Mouse (Mus musculus) heart, adult 8-10 months (tissue): ENCODE data around the gene Tmbim1. TPM values are rescaled to one million over a fixed set of nuclear protein-coding genes. Genes with fewer than 3 reads are reported as not detected.
"Not testable (repeated sequence)": the region's sequence is repeated elsewhere in the genome, so short reads cannot be mapped to it uniquely, and the experiment has no call there.

ENCODE experiments used
- DNase-seq: peaks from one replicate; pipeline ENCODE4 v3.0.0; 2022; ENCODE audit warnings: low spot score
- total RNA-seq, 4 experiments: library from RNA; stranded (reverse); gene quantifications; 2 replicates each; pipeline ENCODE4 v1.2.4; 2022

The Tmbim1 gene
- total RNA-seq, 4 experiments from 2014 or later = 40.4 to 45.1 (median 44.2) TPM

DNA sequence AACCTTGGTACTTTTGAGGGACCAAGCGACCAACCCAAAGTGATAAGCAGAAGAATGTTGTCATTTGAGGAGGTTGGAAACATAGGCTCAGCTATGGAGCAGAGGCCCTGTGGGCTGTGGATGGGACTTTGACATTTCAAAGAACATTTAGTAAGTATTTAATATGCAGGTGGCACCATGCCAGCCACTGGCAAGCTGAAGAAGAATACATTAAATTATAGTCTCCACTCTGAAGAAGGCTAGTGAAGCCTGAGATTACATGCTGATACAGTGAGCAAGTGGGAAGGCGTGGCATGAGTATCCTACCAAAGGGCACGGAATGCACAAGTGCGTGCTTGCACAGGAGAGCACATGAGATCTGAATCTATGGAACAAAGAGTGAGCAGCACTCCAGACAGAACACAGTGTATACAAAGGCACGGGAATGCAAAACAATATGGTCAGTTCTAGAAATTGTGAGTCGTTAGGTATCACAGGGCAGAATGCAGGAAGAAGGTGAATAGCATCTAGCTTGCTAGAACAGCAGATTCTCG lies 24.5 kb upstream of the Tmbim1 start:
- no peak for DNase-seq

DNA sequence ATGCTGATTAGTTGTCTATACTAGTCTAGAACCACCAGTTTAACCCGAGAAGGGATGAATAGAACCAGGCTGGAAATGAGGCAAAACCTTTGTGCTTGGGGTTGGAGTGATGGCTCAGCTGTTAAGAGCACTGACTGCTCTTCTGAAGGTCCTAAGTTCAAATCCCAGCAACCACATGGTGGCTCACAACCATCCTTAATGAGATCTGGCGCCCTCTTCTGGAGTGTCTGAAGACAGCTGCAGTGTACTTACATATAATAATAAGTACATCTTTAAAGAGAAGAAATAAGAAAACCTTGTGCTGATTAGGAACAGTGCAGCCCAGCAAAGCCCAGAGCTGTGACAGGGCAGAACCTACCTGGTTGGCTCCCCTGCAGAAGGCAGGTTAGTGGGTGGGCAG lies 21.5 kb upstream of the Tmbim1 start:
- not testable (repeated sequence) for DNase-seq

DNA sequence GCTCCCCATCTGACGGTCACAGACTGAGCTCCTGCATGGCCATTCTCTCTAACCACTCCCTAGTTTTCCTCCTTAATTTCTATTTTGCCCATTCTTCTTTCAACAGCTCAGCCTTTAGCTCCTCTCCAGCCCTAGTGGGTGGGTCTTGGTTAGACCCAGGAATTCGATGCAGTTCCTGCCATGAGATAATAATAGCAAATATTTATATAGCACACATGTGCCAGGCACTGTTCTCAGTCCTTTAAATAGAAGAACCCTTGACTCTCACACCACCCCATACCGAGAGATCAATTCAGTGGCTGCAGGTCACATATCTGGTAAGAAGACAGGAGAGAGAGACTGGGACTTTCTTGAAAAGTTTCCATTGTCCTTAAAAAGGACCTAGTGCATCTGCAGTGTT lies 16.0 kb upstream of the Tmbim1 start:
- no peak for DNase-seq

DNA sequence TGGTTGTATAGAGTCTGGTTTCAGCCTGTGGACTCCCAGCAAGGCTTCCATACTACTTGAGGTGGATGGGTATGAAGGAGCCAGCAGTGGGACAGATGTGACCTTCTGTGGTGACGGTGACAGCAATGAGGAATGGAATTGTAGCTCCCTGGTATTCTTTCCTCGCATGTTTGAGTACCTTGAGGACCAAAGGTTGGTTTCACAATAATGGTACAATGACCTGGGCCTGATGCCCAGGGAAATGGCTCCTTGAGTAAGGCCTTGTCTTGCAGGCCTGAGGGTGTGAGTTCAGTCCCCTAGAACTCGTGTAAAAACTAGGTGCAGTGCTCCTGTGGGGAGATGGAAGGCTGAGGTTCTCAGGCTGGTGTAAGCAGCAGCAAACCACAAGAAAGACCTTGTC lies 13.3 kb upstream of the Tmbim1 start:
- DNase-seq = no peak

DNA sequence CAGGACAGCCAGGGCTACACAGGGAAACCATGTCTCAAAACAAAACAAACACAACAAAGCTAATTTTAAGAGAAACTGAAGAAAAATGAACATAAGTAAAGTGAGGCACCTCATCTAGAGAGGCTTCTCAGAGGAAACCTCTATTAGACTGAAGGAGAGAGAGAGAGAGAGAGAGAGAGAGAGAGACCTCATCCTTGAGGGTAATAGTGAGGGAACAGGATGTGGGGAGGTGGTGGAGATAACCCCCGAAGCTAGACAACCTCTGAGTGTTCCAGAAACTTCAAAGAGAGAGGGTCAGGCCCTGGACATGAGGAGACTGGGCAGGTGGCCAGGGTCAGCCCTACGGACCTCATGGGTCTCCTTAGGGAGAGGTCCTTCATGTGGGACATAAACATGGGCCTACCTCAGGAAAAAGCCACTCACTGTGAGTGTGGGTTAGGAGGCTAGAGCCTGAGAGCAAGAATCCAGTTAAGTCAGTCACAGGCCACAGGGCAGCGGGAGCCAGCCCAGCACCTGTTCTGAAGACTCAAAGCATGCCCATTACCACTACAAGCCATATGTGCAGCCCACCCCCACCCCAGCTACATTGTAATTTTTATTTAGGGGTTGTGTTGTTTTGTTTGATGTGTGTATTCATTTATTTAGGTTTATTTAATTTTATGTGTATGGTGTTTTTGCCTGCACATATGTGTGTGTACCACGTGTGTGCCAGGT lies 10.8 kb upstream of the Tmbim1 start:
- DNase-seq = no peak

DNA sequence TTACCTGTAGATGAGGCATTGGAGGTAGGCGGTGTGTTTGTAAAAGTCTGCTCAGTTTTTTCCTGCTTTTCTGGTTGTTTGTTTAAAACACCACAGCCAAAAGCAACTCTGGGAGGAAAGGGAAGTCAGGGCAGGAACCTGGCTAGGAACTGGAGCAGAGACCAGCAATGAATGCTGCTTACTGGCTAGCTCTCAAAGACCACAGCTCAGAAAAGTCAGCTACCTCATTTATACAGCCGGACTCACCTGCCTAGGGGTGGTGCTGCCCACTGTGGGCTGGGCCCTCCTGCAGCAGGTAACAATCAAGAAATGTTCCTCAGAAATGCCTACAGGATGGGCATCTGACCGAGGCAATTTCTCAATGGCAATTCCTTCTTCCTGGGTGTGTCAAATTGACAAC lies 9.4 kb upstream of the Tmbim1 start:
- DNase-seq = no peak

DNA sequence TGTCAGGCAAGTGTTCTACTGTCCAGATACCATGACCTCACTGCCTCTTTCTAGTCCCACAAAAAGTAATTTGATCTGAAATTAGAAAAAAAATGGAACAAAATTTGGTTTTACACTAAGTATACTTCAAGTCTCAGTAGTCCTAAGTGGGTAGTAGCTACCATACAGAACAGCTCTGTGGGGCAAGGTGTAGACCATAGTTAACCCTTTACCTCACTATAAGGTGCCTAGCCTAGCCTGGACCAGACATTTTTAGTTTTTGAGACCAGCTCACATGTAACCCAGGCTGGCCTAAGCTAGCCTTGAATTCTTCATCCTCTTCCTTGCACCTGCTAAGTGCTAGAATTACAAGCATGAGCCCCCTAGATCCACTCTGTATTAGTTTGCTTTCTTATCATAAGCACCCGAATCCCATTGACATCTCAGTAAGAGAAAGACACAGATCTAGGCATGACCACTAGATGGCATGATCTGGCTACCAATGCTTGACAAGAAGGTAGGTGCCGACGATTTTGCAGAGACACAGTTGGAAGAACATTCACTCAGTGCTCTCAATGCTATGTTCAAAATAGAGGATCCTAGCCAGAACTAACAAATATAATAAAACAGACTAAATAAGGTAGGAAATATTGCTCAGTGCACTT lies 7.7 kb upstream of the Tmbim1 start:
- peak; percentile 87 for DNase-seq

DNA sequence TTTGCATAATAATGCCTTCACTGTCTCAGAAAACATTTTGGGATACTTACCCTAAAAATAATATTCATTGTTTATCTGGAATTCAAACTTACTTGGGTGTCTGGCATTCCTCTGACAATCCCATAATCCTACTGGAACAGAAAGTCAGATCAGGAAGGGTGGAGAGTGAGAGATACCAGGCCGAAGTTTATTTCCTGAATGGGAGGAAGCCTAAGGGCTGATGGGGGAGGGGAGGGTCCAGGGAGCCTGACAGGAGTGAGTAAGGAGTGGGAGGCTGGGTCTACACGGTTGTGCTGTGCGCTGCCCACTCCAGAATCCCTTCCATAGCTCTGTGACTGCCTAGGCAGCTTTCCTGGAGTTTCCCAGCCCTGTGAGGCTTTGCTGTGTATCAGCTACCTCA lies 4.3 kb upstream of the Tmbim1 start:
- DNase-seq = no peak

DNA sequence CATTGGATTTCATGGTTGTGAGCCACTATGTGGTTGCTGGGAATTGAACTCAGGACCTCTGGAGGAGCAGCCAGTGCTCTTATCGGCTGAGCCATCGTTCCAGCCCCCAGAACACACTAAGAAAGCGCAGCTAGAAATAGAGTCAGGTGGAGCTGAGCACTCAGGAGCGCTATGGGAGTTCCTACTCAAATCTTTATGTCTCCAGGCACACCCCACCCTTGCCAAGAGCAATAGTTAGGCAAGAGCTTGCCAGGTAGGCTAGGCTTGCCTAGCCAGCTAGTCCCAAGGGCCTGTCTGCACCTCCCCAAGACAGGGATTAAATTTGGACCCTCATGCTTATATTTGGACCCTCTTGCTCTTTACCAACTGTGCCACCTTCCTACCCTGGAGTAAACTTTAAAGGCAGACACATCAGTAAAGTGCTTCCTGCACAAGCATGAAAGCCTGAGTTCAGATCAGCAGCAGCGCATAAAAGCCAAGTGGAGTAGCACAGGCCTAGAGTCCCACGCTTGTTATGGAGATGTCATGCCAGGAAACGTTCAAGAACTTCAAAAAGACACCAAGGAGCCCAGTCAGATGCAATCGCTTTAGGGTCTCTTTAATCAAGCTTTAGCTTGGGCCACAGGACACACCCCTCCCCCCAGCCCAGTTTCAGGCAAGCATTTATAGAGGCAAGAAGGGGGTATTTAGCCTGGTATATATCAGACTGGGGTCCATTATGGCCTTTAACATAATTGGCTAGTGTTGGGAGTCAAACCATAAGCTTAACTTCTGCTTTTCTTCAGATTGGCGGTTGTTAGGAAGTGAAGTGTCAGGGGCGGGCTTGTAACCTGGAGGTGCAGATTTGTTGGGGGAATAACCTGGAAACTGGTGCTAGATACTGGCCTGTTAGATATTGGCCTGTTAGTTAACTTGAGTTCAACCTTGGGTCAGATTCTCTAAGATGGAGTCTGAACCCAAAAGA lies 2.9 kb upstream of the Tmbim1 start:
- DNase-seq = no peak

DNA sequence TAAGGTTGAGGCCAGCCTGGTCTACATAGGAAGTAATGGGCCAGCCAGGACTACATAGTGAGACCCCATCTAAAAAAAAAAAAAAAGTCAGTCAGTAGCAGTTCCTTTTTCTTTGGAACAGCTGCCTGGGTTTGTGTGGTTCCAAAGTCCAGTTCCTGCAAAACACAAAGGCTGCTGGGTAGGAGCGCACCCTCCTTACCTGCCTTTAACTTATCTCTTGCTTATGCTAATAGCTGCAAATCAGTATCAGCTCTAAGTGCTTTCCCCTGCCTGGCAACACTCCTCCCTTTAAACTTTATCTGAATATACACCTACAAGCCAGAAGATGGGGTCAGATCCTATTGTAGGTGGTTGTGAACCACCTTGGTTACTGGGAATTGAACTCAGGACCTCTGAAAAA lies 1.7 kb upstream of the Tmbim1 start:
- no peak for DNase-seq

DNA sequence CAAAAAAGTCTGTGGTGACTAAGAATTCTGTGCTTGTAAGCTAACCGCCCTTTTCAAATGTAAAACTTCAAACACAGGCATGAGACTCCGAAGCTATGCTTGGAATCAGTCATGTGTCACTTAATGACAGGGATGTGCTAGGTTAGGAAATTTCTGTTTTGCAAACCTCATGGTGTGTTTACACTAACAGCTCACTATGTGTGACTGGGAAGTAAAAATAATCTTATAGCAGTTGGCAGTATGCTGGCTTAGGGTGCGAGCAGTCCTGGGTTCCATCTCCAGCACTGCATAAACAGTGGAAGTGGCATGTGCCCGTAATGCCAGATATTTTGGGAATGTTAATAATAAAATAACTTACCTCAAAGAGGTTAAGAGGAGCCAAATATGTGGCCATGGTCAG lies 476 bp downstream of the Tmbim1 start:
- DNase-seq = no peak

DNA sequence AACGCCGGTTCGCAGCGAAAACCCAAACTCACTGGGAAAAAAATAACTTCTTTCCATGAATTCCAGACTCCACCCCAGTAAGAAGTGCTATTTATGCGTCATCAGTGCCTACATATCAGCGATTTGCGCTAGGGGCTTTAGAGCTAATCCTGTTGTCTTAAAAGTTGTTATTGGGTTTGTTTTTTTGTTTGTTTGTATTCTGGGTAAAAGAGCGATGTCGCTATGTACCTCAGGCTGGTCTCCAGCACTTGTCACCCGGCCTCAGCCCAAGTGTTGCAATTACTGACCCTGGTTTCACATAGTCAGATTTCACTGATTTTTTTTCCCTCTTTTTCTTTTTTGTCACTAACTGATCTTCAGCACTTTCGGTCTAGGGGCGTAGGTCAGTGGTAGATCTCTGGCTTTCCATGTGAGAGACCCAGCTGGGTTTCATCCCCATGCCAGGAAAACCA lies 1.1 kb downstream of the Tmbim1 start:
- DNase-seq = no peak

DNA sequence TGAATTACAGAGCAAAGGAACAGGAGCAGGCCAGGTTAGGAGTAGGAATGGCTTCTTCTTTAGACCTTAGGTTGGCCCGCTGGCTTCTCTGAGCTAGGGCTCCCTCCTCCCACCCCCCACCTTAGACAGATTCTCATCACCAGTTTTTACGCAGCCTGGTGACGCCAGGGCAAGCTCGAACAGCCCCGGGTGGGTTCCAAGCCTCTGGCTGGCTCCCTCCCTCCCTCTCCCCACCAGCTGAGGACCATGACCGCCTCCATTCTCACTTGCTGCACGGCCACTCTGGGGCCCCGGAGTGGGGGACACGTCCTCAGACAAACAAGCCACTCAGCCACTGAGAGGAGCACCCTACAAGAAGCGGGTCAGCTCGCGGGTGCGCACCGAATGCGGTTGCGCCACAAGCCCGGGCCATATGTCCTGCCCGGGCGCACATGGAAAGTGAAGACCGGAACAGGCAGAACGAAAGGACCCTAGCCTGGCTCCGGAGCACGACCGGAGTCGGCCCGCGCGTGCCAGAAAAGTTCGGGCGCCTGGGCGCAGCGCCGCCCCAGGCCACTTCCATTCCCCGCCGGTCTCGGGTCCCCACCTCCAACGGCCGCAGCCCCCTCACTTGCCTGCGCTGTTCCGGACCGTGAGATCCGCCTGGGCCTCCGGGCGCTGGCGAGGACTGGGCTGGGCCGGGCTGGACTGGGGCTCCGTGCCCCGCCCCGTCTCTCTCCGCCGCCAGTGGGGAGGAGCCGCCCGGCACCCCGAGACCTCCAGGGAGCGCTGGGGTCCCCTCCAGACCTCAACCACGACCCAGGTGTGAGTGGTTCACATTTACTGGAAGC lies 1.7 kb downstream of the Tmbim1 start:
- peak; percentile 85 for DNase-seq

DNA sequence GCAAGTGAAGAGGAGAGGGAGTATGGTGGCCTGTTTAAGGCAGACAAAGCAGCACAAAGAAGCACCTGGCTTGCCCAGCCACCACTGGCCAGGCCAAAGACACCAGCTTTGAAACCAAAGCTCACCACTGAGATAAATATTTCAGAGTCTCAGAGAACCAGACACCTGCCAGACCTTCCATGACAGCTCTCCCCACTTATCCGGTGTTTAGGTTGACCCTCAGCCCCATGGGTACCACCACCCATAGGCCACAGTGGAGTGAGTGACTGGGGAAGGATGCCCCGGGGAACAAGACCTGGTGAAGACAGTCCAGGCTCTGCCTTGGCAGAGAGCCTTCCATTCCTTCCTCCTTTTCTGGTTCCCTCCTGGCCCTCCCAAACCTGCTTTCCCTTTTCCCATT lies 2.6 kb downstream of the Tmbim1 start:
- no peak for DNase-seq

DNA sequence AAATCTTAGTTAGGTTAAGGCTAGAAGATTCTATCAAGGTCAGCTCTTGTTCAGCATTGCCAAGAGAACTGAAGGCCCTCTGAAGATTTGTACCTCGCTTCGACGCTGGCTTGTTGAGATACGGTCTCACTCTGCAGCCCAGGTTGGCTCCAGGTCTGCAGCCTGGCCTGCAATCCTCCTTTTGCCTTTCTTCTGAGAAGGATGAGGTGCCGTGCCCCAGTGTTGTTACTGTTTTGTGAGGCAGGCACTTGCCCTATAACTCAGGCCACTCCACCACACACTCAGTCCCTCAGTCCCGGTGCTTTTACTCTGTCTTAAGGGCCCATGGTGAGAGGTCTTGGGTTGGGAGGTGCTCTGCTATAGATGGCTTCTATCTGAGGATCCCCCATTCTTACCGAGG lies 3.2 kb downstream of the Tmbim1 start:
- no peak for DNase-seq

DNA sequence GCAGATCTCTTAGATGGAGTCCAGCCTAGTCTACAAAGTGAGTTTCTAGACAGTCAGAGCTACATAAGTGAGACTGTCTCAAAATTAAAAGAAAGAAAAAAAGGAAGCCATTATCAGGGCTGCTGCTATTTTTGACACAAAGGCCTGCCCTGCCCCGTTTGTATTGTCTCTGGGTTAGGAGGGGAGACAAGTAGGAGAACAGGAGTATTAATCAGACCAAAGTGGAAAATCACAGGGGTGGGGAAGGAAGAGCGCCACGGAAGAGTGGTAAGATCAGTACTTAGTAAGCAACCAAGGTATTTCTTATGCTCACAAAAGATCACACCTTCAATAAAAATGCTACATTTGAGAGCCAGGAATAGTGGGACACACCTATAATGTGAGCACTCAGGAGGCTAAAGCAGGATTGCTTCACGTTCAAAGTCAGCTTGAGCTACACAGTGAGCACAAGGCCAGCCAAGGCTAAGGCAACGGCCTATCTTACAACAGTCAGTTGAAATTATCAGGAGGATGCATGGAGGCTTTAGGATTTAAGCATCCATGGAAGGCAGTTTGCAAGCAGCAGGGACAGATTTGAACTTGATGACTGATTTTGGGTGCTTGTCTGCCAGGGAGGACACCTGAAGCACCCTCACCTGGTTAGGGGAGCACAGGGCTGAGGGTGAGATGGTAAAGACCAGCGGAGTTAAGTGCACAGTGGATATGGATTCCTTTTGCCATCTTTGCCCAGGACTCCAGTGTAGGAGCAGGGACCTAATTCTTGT lies 4.9 kb downstream of the Tmbim1 start:
- DNase-seq = peak; percentile 57

DNA sequence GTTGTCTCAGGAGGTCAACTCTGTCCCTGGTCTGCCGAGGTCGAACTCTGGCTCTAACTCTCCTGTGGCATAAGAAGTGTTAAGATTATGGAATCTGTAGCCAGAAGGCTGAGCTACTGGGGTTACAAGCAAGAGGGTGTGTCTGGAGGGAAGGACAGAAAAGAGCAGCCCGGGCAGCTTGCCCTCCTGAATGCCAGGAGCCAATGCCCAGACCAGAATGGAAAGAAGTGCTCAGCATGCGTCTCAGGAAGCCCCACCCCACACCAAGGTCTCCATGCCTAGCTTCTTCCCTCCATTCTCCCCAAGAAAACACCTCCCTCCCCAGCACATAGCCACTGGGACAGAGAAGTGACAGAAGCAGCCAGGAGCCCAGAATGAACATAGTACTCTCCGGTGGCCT lies 6.4 kb downstream of the Tmbim1 start:
- peak; percentile 55 for DNase-seq

DNA sequence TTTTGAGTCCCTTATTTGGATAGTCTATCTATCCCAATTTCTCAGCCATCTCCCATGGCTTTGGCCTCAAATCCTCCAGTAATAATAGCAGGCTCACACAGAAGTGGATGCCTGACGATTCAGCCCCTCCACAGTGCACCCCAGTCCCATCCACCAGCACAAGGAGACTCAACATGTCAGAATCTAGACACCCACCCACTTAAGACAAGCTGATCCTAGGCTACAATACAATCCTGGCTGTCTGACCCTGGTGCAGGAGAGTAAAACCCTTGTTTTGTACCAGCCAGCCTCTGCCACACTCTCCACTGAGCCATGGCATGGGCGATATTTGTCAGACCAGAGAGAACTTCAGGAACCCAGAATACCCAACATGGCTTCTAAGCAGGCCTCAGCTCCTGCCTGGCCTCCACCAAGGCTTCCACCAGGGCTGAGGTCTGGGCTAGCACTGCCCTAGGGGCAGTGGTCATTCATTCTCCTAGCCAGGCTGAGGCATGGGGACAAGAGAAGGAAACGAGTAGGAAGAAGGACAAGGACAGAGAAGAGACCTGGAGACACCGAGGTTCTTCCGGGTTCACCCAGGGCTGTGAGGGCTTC lies 7.2 kb downstream of the Tmbim1 start:
- DNase-seq = no peak

DNA sequence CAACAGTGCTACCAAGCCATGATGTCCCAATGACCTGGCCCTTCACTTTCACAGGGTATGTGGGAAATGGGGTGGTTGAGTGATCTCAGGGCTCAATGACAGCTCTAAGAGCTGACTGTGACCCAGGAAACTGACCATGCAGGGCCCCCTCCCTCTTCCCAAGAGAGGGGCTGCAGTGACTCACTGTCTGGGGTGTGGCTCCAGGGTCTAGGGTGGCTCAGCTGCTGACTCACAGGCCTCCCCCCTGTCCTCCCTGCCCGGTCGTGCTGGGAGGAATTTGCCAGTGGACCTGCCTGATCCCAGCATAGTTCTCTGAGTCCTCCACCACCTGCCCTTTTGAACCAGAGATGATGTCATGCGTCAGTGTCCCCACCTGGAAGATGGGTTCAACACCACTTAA lies 8.2 kb downstream of the Tmbim1 start:
- peak; percentile 47 for DNase-seq

DNA sequence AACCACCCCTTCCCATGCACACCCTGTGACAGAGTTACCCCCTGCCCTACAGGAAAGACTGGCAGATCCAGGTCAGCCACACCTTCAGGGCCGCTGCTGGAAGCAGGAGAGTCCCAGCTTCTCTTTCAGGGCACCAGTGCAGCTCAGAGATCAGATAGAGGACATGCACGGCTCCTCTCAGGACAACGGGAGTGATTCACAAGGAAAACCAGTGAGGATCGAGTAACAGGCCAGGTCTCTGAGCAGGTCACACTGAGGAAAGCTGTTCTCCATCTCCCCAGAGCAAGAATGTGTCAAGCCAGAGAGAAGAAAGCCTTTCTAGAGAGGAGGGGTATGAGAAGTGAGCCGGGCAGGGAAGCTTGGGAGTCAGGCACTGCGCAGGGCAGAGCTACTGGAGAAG lies 8.9 kb downstream of the Tmbim1 start:
- no peak for DNase-seq
